Mouse (Mus musculus) layer of hippocampus, adult 2 months (tissue): ENCODE results near the gene Pnma1. TPM values are rescaled to one million over a fixed set of nuclear protein-coding genes. Genes with fewer than 3 reads are reported as not detected.
A peak's percentile ranks its signal among the peaks of the same experiment; 100 is the strongest.

Experiments
- DNase-seq, 2 experiments: peaks; one replicate each; pipeline ENCODE4 v3.0.0; 2022; ENCODE audit warnings: low spot score in 2 of 2
- H3K27ac ChIP-seq: fragments of 200-600 bp; 2 replicates; pipeline ENCODE4 v1.8.1; 2022
- H3K4me3 ChIP-seq: fragments of 200-600 bp; 2 replicates; pipeline ENCODE4 v1.8.1; 2022; ENCODE audit warnings: mild to moderate bottlenecking
- CTCF ChIP-seq: fragments of 200-600 bp; conservative IDR thresholded peaks from 2 replicates; pipeline ENCODE4 v1.8.1; 2022; ENCODE audit warnings: antibody characterized with exemption, mild to moderate bottlenecking, moderate library complexity
- total RNA-seq, 2 experiments: library from RNA; stranded (reverse); gene quantifications; 2 replicates each; pipeline ENCODE4 v1.2.3; 2021

Pnma1 gene
- total RNA-seq, 2 experiments from 2014 or later: 2.8 to 3.8 TPM

DNA sequence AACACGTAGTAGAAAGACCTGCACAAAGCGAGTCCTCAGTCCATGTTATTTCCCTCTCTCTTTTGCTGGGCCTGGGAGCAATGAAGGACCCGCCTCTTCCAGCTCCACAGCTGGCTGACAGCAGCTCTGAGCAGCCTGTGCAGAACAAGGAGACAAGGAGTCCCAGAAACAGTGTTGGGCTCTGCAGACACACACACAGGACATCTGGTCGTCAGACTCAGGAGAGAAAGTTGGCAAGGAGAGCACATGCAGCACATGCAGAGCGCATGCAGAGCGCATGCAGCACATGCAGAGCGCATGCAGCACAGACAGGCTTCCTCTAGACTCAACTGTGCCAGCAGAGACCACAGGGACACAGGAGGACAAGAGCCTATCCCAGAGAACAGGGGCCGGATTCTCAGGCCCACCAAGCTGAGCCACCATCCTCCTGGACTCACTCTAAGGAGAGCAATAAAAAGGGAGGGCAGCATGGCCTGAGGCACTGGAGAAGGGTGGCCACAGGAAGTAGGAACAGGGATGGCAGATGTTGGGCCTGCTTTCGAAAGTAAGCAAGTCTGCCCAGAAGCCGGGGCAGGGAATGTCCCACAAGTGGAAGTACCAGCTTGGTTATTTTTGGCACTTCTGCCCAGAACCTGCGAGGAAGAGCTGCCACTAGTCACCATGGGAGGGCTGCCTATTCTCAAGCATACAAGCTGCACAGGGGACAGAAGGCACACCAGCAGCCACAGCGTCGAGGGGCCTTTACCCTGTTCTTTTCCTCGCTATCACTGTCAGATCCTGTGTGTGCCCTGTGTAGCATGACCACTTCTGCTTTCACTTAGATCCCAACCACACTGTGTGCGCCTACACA lies 39.7 kb upstream of the Pnma1 start:
- peak; percentile 16; the same call in 1 of the 2 replicates for TF ChIP-seq CTCF
- no peak overlapping the region for H3K4me3 ChIP-seq
- peak overlapping the region; percentile 68 for H3K27ac ChIP-seq
- DNase-seq: no peak

DNA sequence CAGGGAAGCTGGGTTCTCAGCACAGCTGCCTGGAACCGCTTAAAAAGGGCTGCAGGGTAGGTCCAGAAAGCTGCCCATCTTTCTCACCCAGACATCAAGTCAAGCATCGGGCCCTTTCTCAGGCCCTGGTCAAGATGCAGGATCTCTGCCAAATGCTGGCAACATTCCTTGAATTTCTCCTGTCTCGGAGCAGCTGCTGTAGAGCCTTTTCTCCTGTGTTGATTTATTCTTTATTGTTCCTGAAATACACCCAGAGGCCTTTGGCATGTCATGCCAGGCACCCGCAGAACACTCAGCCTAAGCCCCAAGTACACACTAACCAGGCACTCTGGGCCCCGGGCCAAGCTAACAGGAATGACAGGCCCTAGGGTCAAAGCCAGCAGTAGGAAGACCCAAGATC lies 38.7 kb upstream of the Pnma1 start:
- TF ChIP-seq CTCF: no peak
- Histone ChIP-seq H3K27ac (peak overlapping the region; percentile 68), H3K4me3 (no peak overlapping the region)
- DNase-seq: no peak

DNA sequence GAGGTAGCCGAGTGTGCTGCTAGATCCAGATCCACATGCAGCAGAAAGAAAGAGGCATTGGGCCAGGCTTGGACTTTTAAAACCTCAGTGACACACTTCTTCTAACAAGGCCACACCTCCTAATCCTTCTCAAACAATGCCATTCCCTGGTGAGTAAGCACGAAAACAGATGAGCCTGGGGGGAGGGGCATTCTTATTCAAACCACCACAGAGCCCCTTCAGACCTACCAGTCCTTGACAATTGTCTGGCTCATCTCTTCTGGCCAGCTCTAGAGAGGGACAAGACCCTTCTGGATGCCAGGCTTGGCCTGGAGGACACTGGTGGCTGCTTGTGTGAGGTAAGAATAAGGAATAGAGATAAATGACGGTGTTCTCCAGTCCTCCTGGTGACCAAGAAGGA lies 38.2 kb upstream of the Pnma1 start:
- Histone ChIP-seq H3K27ac (peak overlapping the region; percentile 51; the same call in 1 of the 2 replicates), H3K4me3 (no peak overlapping the region)
- DNase-seq: no peak
- TF ChIP-seq CTCF: no peak

DNA sequence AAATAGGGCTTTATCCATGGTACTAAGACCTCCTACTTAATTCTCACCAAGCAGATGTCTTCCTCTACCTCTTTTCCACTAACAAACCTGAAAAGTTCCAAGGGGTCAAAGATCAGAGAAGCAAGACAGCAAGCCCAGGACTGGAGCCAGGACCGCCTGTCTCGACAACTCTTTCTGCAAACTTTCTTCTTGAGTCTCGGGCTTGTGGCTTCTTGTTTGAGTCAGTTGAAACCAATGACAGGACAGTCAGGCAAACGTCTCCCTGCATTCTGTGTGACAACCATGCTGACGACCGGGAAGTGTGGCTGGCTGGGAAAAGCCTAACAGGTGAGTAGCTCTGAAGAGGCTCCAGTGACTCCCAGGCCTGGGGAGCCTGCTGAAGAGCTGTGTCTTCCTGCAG lies 37.3 kb upstream of the Pnma1 start:
- no peak overlapping the region; the same call in 1 of the 2 replicates for H3K27ac ChIP-seq
- no peak for TF ChIP-seq CTCF
- H3K4me3 ChIP-seq: no peak overlapping the region
- DNase-seq: no peak

DNA sequence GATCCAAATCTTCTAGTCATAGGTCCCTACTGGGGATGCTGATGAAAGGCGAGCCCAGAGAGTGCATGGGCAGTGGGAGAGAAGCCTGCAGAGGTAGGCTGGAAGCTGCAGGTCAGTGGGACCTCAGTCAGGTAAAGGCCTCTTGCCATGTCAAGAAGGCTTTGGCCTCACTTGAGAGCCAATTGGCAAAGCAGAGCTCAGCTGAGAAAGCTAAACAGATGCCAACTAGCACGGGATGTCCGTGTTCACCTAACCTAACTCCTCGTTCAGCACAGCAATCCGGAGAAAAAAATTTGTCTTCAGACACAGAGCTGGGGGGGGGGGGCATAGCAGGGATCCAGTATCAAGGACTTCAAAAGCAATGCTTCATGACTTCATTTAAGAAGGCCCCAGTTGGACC lies 36.7 kb upstream of the Pnma1 start:
- H3K27ac ChIP-seq: no peak overlapping the region
- no peak for TF ChIP-seq CTCF
- H3K4me3 ChIP-seq: no peak overlapping the region
- no peak for DNase-seq

DNA sequence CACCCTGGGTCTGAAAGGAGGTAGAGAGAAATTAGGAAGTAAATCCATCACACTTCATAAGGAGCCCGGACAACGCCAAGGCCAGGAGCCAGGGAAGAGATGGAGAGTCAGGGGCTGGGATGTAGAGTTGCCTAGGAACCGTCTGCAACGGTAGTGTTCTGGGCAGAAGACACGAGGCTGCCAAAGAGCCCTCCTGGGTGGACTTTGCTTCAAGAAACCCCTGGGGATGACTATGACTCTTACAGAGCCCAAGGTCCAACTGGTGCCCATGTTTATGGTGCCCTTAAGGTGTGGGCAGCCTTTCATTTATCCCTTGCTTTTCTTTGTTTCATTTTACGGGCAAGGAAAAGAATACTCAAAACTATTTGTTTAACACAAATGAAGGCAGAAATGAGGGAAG lies 33.7 kb upstream of the Pnma1 start:
- H3K27ac ChIP-seq: no peak overlapping the region; the same call in 1 of the 2 replicates
- DNase-seq: no peak
- H3K4me3 ChIP-seq: no peak overlapping the region
- TF ChIP-seq CTCF: no peak

DNA sequence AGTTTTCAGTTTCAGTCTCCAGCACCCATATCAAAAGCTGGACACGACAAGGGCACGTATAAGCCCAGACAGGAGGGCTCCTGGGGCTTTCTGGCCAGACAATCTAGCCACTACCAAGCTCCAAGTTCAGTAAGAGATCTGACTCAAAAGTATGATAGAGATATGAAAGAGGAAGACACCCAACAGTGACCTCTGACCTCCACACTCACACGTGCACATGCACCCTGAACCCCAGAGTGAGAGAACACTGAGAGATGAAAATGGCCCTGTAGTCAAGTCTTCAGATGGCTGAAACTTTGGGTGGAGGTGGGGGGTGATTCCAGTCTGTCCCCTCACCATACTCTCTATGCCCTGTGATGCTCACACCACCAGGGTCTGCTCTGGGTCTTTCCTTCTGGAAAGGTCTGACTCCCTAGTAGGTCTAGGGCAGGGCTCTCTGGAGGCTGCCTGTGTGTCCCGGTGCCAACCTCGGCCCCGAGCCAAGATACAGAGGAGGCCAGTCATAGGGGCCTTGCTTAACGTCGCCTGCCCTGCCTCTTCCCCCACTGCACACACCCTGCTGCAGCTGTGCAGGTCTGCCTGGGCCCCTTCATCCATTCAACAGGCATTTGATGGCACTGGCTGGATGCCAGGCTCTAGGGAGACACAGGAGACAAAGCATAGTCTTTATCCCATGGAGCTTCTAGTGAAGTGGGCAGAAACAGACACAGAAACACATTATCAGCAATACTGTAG lies 32.6 kb upstream of the Pnma1 start:
- Histone ChIP-seq H3K4me3 (no peak overlapping the region), H3K27ac (peak overlapping the region; percentile 11; the same call in 1 of the 2 replicates)
- no peak for TF ChIP-seq CTCF
- peak in 1 of 2 experiments; percentile 42 for DNase-seq

DNA sequence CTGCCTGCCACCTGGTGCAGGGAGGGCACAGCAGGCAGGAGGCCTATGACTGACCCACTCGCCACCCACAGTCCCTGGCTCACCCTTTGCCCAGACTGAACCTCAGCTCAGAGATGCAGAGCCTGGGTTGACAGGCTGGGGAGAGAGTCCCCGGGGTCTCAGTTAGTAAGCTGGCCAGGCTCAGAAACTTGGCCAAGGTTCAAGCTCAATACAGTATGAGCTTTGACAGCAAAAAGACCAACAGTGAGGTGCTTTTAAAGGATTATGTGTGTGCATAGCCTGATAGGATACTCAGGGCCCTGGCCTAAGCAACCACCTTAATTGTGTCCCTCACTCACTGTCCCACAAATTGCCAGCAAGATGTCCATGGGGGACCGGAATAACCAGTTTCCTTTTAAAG lies 31.8 kb upstream of the Pnma1 start:
- H3K27ac ChIP-seq: no peak overlapping the region; the same call in 1 of the 2 replicates
- no peak for DNase-seq
- TF ChIP-seq CTCF: no peak
- no peak overlapping the region for H3K4me3 ChIP-seq

DNA sequence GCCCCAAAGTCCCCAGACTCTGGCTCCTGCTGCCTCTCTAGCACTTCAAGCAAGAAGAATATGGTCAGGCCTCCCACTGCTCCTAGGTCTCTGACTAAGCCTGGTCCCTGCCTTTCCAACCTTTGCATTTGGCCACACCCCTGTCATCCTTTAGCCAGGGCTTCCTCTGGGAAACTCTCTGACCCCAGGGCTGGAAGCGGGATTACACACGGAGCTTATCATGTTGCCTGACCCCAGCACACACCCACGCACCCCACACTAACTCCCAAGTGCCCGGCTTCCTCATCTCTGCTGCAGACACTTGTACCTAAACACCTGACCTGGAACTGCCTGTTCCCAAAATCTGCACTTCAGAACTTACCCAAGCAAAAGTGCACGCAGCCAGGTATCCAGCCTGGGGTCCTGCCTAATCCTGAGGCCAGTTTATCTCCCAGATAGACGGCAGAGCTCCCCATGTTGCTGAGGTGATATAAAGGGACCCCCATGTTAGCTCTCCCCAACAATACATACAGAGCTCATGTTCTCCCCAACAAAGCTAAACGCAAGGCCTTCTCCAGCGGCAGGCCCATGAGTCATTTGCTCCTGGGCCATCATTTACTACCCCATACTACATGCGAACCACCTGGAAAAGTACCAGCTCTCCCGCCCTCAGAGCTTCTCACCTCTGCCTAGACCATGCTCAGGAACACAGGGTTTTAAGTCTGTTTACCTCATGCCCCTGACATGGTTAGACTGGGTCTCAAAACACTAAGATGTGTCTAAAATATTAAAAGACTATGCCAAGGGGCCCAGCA lies 30.6 kb upstream of the Pnma1 start:
- no peak for TF ChIP-seq CTCF
- H3K27ac ChIP-seq: no peak overlapping the region
- H3K4me3 ChIP-seq: no peak overlapping the region
- DNase-seq: no peak

DNA sequence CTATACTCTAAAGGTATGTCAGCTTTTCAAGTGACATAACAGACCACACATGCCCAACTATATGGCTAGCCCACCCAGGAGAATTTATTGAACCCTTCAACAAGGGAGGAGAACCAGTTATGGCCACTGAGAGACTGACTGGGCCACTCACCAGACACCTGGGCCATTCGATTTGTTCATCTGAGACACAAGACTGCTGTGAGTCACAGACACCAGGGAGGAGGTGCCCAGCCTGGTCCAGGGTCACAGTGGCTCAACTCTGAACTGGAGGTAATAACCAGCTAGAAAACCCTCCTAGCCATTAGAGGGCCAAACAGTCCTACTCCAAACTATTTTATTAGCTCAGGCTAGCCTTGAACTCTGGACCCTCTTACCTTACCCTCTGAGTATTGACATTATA lies 29.8 kb upstream of the Pnma1 start:
- Histone ChIP-seq H3K4me3 (no peak overlapping the region), H3K27ac (peak overlapping the region; percentile 95; the same call in 1 of the 2 replicates)
- no peak for DNase-seq
- no peak for TF ChIP-seq CTCF

DNA sequence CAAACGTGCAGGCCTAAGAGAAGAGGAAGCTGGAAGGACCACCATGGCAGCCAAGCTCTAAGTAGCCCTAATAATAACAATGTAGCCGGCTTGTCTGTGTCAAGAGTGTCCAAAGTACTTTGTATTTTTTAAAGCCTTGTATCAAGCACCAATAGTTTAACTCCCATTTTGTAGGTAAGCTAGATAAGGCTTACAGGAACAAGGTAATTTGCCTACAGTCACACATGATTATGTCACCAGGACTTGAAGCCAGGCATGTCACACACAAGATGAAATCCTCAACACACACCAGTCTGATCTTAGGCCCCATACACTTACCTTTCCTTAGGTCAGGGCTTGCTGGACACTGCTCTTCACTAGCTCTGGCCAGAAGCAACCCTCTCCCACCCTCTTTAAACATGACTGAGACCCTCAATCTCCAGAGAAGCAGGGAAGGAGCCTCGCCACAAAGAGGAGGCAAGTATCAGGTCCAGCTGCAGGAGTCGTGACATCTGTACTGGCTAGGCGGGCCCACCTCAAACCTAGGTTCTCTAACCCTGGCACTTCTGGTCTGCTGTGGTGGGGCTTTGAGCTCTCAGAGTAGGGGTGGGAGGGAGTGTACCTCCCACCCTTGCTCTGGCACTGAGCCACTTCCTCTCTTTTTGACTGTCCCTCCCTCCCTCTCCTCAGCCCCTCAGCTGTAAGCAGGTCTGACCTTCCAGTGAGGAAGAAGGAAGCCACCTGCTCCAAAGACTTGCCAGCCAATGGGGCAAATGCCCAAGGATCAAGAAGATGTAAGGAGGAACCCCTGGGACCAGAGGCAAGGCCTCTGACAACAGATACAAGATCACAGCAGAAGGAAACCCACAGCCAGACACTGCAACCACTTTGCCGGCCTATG lies 28.8 kb upstream of the Pnma1 start:
- DNase-seq: no peak
- TF ChIP-seq CTCF: no peak

More for the DNA sequence above, 28.8 kb upstream of the Pnma1 start:
- Histone ChIP-seq H3K27ac (peak overlapping the region; percentile 95), H3K4me3 (no peak overlapping the region)
